Mouse (Mus musculus): Measurements from ENCODE around the gene Kifc5b. TPM values are rescaled to one million over a fixed set of nuclear protein-coding genes. Genes with fewer than 3 reads are reported as not detected.
"Not testable (repeated sequence)": the region's sequence is repeated elsewhere in the genome, so short reads cannot be mapped to it uniquely, and the experiment has no call there.

The Kifc5b gene
- polyA plus RNA-seq, 1 experiment, result 43.0 TPM

DNA sequence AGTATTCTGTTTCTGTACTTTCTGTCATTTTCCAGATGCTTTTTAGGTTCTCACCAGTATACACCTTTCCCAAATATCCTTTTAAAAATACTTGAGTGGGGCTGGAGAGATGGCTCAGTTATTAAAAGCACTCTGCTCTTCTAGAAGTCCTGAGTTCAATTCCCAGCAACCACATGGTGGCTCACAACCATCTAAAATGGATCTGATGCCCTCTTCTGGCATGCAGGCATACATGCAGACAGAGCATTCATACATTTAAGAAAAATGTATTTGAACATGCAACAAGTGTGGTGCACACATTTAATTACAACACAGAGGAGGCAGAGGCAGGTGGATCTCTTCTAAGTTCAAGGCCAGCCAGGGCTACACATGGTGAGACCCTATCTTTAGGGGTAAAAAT, 58.5 kb downstream of the Kifc5b start:
- TF ChIP-seq CTCF (IDR thresholded peaks at IDR 0.05; ENCODE audit: low read depth, low read length), result no peak
- no peak for TF ChIP-seq POLR2A (IDR thresholded peaks at IDR 0.05; ENCODE audit: insufficient read depth, low read length)
- TF ChIP-seq EP300 (IDR thresholded peaks at IDR 0.05; ENCODE audit: insufficient read depth, low read depth, low read length), result no peak
- Histone ChIP-seq H3K9me3 (replicated peaks; ENCODE audit: control insufficient read depth, insufficient read depth, low read length, poor library complexity, severe bottlenecking) (no peaks in the 10 kb centered on the region), H3K27ac (ENCODE audit: insufficient read depth, low read length) (no peak overlapping the region), H3K36me3 (ENCODE audit: control insufficient read depth, insufficient read depth, low read length, poor library complexity, severe bottlenecking) (peaks cover 17% of the 10 kb centered on the region), H3K9ac (ENCODE audit: low read depth, poor library complexity, severe bottlenecking) (no peak overlapping the region), H3K4me3 (ENCODE audit: low read depth, low read length) (no peak overlapping the region), H3K27me3 (ENCODE audit: control insufficient read depth, insufficient read depth, low read length, poor library complexity, severe bottlenecking) (no peaks in the 10 kb centered on the region), H3K4me1 (ENCODE audit: control insufficient read depth, insufficient read depth, low read length) (no peaks in the 10 kb centered on the region)

DNA sequence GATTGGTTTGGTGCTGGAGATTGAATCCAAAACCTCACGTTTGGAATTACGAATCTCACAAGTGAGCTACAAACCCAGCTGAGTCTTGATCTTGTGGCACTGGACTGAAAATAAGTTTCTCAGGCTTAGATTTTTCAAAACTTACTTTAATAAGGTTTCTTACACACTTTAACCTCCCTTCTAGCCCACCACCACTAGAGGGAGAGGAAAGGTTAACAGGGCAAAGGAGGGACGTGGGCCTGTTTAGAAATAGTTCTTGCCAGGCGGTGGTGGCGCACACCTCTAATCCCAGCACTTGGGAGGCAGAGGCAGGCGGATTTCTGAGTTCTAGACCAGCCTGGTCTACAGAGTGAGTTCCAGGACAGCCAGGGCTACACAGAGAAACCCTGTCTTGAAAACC, 60.5 kb downstream of the Kifc5b start:
- not testable (repeated sequence) for H3K27ac ChIP-seq (ENCODE audit: insufficient read depth, low read length); H3K9me3 ChIP-seq (replicated peaks; ENCODE audit: control insufficient read depth, insufficient read depth, low read length, poor library complexity, severe bottlenecking); H3K4me1 ChIP-seq (ENCODE audit: control insufficient read depth, insufficient read depth, low read length); H3K4me3 ChIP-seq (ENCODE audit: low read depth, low read length); H3K27me3 ChIP-seq (ENCODE audit: control insufficient read depth, insufficient read depth, low read length, poor library complexity, severe bottlenecking); H3K9ac ChIP-seq (ENCODE audit: low read depth, poor library complexity, severe bottlenecking)
- peaks cover 17% of the 10 kb centered on the region for H3K36me3 ChIP-seq (ENCODE audit: control insufficient read depth, insufficient read depth, low read length, poor library complexity, severe bottlenecking)

DNA sequence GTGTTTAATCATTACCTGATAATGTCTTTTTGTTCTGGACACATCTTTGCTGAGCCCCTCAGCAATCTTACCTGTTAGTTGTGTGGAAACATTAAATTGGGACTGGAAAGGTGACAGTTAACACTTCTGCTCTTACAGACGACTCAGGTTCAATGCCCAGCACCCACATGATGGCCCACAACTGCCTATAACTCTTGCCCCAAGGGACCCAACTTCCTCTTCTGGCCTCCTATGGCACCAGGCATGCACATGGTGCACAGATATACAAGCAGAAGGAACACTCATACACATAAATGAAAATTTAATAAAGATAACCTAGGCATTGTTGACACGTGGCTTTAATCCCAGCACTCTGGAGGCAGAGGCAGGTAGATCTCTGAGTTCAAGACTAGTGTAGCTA, 62.5 kb downstream of the Kifc5b start:
- no peaks in the 10 kb centered on the region for H3K9me3 ChIP-seq (replicated peaks; ENCODE audit: control insufficient read depth, insufficient read depth, low read length, poor library complexity, severe bottlenecking)
- H3K27ac ChIP-seq (ENCODE audit: insufficient read depth, low read length), result no peak overlapping the region
- no peak overlapping the region for H3K4me3 ChIP-seq (ENCODE audit: low read depth, low read length)
- H3K36me3 ChIP-seq (ENCODE audit: control insufficient read depth, insufficient read depth, low read length, poor library complexity, severe bottlenecking), result peaks cover 17% of the 10 kb centered on the region
- no peak for TF ChIP-seq CTCF (IDR thresholded peaks at IDR 0.05; ENCODE audit: low read depth, low read length)
- no peak for TF ChIP-seq POLR2A (IDR thresholded peaks at IDR 0.05; ENCODE audit: insufficient read depth, low read length)
- TF ChIP-seq EP300 (IDR thresholded peaks at IDR 0.05; ENCODE audit: insufficient read depth, low read depth, low read length), result no peak
- H3K27me3 ChIP-seq (ENCODE audit: control insufficient read depth, insufficient read depth, low read length, poor library complexity, severe bottlenecking), result no peaks in the 10 kb centered on the region
- H3K4me1 ChIP-seq (ENCODE audit: control insufficient read depth, insufficient read depth, low read length), result no peaks in the 10 kb centered on the region
- no peak overlapping the region for H3K9ac ChIP-seq (ENCODE audit: low read depth, poor library complexity, severe bottlenecking)

DNA sequence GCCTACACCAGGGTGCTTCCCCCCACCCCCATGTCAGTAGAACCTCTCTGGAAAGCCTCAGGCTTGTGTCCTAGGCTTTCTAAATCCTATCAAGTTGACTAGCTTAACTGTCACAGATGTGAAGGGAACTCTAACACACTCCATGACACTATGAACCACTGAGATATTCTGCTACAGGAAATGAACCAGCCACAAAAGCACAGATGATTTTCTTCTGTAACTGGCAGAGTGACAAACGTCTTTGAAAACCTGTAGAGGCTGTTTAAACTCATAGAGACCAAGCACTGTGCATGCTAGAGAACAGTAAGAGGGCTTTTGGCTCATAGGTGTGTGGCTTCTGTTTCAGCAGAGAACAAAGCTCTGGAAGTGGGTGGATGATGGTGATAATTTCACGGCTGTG, 64.2 kb downstream of the Kifc5b start:
- Histone ChIP-seq H3K27me3 (ENCODE audit: control insufficient read depth, insufficient read depth, low read length, poor library complexity, severe bottlenecking) (no peaks in the 10 kb centered on the region), H3K27ac (ENCODE audit: insufficient read depth, low read length) (no peak overlapping the region), H3K36me3 (ENCODE audit: control insufficient read depth, insufficient read depth, low read length, poor library complexity, severe bottlenecking) (peaks cover 7% of the 10 kb centered on the region; the same call in 1 of the 2 replicates), H3K4me1 (ENCODE audit: control insufficient read depth, insufficient read depth, low read length) (no peaks in the 10 kb centered on the region), H3K4me3 (ENCODE audit: low read depth, low read length) (no peak overlapping the region), H3K9ac (ENCODE audit: low read depth, poor library complexity, severe bottlenecking) (no peak overlapping the region), H3K9me3 (replicated peaks; ENCODE audit: control insufficient read depth, insufficient read depth, low read length, poor library complexity, severe bottlenecking) (no peaks in the 10 kb centered on the region)
- TF ChIP-seq POLR2A (IDR thresholded peaks at IDR 0.05; ENCODE audit: insufficient read depth, low read length) (no peak), CTCF (IDR thresholded peaks at IDR 0.05; ENCODE audit: low read depth, low read length) (no peak), EP300 (IDR thresholded peaks at IDR 0.05; ENCODE audit: insufficient read depth, low read depth, low read length) (no peak)

Other genes starting within 250 kb of the Kifc5b start
- 18.6 and 21.4 TPM in 2 replicates for gene Crebrf, start 201.4 kb upstream of the Kifc5b start, polyA plus RNA-seq (2011; ENCODE audit: insufficient read depth, insufficient read length, low read depth, missing spikeins)
- gene Bnip1, start 136.0 kb upstream of the Kifc5b start, polyA plus RNA-seq (2011; ENCODE audit: insufficient read depth, insufficient read length, low read depth, missing spikeins), result 28.9 and 29.4 TPM in 2 replicates
- gene Nkx2-5, start 72.1 kb upstream of the Kifc5b start, polyA plus RNA-seq (2011; ENCODE audit: insufficient read depth, insufficient read length, low read depth, missing spikeins), result not detected in 2 replicates
- gene Phf1, start 16.0 kb downstream of the Kifc5b start, polyA plus RNA-seq (2011; ENCODE audit: insufficient read depth, insufficient read length, low read depth, missing spikeins), result 7.8 and 8.7 TPM in 2 replicates
- 58.9 and 63.0 TPM in 2 replicates for gene Cuta, start 22.5 kb downstream of the Kifc5b start, polyA plus RNA-seq (2011; ENCODE audit: insufficient read depth, insufficient read length, low read depth, missing spikeins)
- 23.5 and 24.5 TPM in 2 replicates for gene Syngap1, start 24.2 kb downstream of the Kifc5b start, polyA plus RNA-seq (2011; ENCODE audit: insufficient read depth, insufficient read length, low read depth, missing spikeins)
- gene Zbtb9, start 56.1 kb downstream of the Kifc5b start, polyA plus RNA-seq (2011; ENCODE audit: insufficient read depth, insufficient read length, low read depth, missing spikeins), result 11.0 and 12.4 TPM in 2 replicates
- gene Bak1, start 111.9 kb downstream of the Kifc5b start, polyA plus RNA-seq (2011; ENCODE audit: insufficient read depth, insufficient read length, low read depth, missing spikeins), result 66.6 and 78.1 TPM in 2 replicates
- 17.2 and 21.9 TPM in 2 replicates for gene Itpr3, start 140.2 kb downstream of the Kifc5b start, polyA plus RNA-seq (2011; ENCODE audit: insufficient read depth, insufficient read length, low read depth, missing spikeins)
- gene Uqcc2, start 216.8 kb downstream of the Kifc5b start, polyA plus RNA-seq (2011; ENCODE audit: insufficient read depth, insufficient read length, low read depth, missing spikeins), result 138 and 155 TPM in 2 replicates

Data from ES-Bruce4 (cell line).